Mouse (Mus musculus): ENCODE measurements at regions not wholly inside any gene's neighbourhood (a gene's known extent, or its start where the extent isn't known, plus 50 kb on each side); places are given as distances from the start of the nearest gene placed in this dataset.

DNA sequence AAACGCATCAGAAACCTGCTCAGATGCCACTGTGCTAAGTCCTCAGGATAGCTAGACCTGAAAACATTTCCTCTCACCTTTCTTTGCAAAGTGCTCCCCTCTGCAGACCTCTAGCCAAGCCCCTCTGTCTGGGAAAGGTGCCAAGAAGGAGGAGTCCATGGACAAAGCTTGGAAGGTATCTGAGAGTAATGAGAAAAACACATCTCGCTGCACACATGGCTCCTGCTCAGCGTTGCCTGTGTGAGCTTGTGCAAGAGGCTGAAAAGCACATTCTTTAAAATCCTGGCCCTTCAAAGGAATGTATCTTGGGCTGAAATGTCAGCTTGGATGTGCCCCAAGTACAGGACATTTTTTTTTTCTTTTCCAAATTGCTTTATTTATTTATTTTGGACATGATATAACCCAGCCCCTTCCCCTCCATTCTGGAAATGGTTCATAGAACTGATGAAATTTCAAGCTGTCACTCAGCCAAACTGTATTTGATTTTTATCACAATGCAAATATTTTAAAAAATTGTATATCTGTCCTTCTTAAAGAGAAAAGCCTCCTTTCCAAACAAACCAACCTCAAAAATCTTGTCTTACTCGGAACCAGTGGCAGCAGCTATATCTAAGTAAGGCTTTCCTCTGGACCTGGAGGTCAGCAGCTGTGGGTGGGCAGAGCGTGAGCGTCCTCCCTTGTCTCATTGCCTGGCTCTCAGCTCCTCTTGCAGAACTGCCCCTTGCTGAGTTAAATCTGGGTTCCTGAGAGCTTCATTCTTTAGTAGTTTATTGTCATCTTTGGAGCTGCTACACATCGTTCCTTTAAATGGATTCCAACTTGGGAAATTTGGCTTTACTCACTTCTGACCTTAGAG, 119.4 kb upstream of the Klhl29 start:
- WGBS = 61% methylated on average over 7 of the region's 7 CpGs

GRCm38 (mm10) chr12:5464250-5464899, 88.9 kb upstream of the Klhl29 start:
- 20% methylated on average over 9 of the region's 9 CpGs for WGBS
- no peak overlapping the region for H3K4me2 ChIP-seq (replicated peaks)
- H3K9me3 ChIP-seq = no peaks in the 10 kb centered on the region
- no peak overlapping the region for H3K27ac ChIP-seq
- H3K27me3 ChIP-seq = no peaks in the 10 kb centered on the region
- no peaks in the 10 kb centered on the region for H3K36me3 ChIP-seq
- H3K9ac ChIP-seq (replicated peaks) = no peak overlapping the region
- no peak overlapping the region for H3K4me3 ChIP-seq (replicated peaks)
- ATAC-seq = peak; percentile 55; the same call in 1 of the 2 replicates
- H3K4me1 ChIP-seq (replicated peaks) = no peaks in the 10 kb centered on the region; the same call in 1 of the 2 replicates

More for the DNA sequence above, 119.4 kb upstream of the Klhl29 start:
- ATAC-seq = no peak
- Histone ChIP-seq H3K27ac (no peak overlapping the region), H3K36me3 (no peaks in the 10 kb centered on the region), H3K4me2 (replicated peaks) (no peak overlapping the region), H3K9ac (replicated peaks) (no peak overlapping the region), H3K9me3 (no peaks in the 10 kb centered on the region), H3K4me1 (replicated peaks) (no peaks in the 10 kb centered on the region), H3K27me3 (no peaks in the 10 kb centered on the region), H3K4me3 (replicated peaks) (no peak overlapping the region)

DNA sequence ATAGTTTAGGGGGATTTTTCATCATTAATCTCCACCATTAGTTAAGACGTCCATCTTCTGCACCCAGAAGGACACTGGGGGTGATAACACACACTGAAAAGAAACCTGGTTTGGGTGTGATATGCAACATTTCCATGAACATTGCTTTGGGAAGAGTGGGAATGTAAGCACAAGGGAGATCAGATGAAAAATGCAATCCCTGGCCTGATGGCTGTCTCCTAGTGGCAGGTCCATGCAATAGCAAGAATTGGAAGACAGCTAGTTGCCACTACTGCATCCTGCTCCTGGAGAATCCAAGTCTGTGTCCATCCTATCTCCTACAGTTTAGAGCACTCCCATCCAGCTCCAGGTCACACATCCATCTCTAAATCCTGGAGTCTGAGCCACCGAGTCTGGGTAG, 77.7 kb upstream of the Klhl29 start:
- H3K27ac ChIP-seq = no peak overlapping the region
- H3K4me2 ChIP-seq (replicated peaks) = no peak overlapping the region
- WGBS = 90% methylated on average over 2 of the region's 2 CpGs
- ATAC-seq = no peak
- no peaks in the 10 kb centered on the region for H3K36me3 ChIP-seq
- no peaks in the 10 kb centered on the region for H3K4me1 ChIP-seq (replicated peaks)
- no peaks in the 10 kb centered on the region for H3K27me3 ChIP-seq
- H3K9ac ChIP-seq (replicated peaks) = no peak overlapping the region
- no peak overlapping the region for H3K4me3 ChIP-seq (replicated peaks)
- H3K9me3 ChIP-seq = no peaks in the 10 kb centered on the region

DNA sequence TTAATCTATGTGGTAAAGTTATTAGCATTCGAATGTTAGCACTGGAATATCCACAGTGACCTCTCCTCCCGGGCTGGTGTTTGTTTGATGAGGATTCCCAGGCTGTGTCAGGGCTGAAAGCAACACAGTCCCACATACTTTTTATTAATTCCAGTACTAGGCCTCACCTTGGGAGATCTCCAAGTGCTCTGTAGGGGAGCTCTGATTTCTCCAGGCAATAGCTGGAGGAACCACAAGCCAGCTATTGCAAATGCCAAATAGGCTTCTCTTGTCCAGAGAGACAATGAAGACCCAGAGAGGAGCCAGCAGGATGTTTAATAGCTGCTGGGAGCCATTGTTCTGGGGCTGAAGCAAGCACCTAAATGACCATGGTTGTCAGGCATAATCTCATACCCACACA, 68.2 kb upstream of the Klhl29 start:
- Histone ChIP-seq H3K9me3 (no peaks in the 10 kb centered on the region), H3K4me3 (replicated peaks) (no peak overlapping the region), H3K4me1 (replicated peaks) (peaks cover 10% of the 10 kb centered on the region), H3K9ac (replicated peaks) (no peak overlapping the region), H3K27me3 (no peaks in the 10 kb centered on the region), H3K4me2 (replicated peaks) (no peak overlapping the region), H3K27ac (peak overlapping the region; percentile 32; the same call in 1 of the 2 replicates), H3K36me3 (no peaks in the 10 kb centered on the region)
- 43% methylated on average over 2 of the region's 2 CpGs for WGBS
- no peak for ATAC-seq

GRCm38 (mm10) chr12:5443091-5443531, 67.6 kb upstream of the Klhl29 start:
- WGBS = 62% methylated on average over 7 of the region's 7 CpGs
- H3K4me1 ChIP-seq (replicated peaks) = peaks cover 10% of the 10 kb centered on the region
- H3K36me3 ChIP-seq = no peaks in the 10 kb centered on the region
- ATAC-seq = 0 out of 2 replicates have a peak, but pooled peaks have one; percentile 51
- H3K27ac ChIP-seq = 0 out of 2 replicates have a peak overlapping the region, but pooled peaks have one; percentile 32
- H3K4me2 ChIP-seq (replicated peaks) = no peak overlapping the region
- no peaks in the 10 kb centered on the region for H3K9me3 ChIP-seq
- no peak overlapping the region for H3K9ac ChIP-seq (replicated peaks)
- no peak overlapping the region for H3K4me3 ChIP-seq (replicated peaks)
- no peaks in the 10 kb centered on the region for H3K27me3 ChIP-seq

DNA sequence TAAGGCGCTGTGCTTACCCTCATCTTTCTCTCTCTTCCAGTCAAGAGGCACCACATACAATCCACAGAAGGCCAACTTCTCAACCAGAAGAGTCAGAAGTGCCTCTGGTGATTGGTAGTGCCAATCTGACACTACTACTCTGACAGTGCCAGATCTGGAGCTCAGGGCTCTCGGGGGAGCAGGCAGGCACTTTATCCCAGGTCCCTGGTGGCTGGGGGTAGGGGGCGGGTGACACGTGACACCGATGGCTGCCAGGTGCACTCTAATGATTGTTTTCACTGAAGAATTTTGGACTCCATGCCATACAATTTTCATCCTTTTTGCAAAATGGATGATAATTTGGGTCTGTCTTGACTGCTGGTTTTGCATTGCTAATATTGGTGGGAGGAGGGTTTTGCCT, 67.2 kb upstream of the Klhl29 start:
- H3K36me3 ChIP-seq = no peaks in the 10 kb centered on the region
- no peak overlapping the region for H3K4me2 ChIP-seq (replicated peaks)
- H3K9me3 ChIP-seq = no peaks in the 10 kb centered on the region
- peaks cover 10% of the 10 kb centered on the region for H3K4me1 ChIP-seq (replicated peaks)
- no peak overlapping the region for H3K9ac ChIP-seq (replicated peaks)
- no peak overlapping the region for H3K27ac ChIP-seq
- H3K4me3 ChIP-seq (replicated peaks) = no peak overlapping the region
- no peaks in the 10 kb centered on the region for H3K27me3 ChIP-seq
- WGBS = 82% methylated on average over 5 of the region's 5 CpGs
- no peak for ATAC-seq

DNA sequence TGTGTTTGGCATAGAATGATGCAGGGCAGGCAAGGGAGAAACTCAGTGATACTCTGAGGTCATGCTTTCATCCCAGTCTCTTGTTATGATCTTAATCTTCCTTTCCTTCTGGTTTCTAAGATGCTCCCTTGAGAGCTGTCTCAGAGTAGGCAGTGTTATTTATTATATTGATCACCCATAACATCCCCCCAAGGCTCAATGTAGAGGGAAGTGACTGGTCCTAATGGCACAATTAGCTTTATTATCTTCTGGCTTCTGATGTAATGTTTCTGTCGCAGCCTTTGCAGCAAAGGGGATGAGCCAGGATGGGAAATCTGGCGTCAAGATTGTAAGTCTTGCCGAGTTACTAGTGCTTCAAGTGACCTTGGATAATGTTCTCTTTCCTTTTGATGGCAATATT, 65.0 kb upstream of the Klhl29 start:
- Histone ChIP-seq H3K9ac (replicated peaks) (no peak overlapping the region), H3K27me3 (no peaks in the 10 kb centered on the region), H3K4me3 (replicated peaks) (no peak overlapping the region), H3K27ac (no peak overlapping the region), H3K4me1 (replicated peaks) (peaks cover 14% of the 10 kb centered on the region), H3K4me2 (replicated peaks) (no peak overlapping the region), H3K36me3 (no peaks in the 10 kb centered on the region), H3K9me3 (no peaks in the 10 kb centered on the region)
- ATAC-seq = no peak
- WGBS = 80% methylated on average over 3 of the region's 3 CpGs

DNA sequence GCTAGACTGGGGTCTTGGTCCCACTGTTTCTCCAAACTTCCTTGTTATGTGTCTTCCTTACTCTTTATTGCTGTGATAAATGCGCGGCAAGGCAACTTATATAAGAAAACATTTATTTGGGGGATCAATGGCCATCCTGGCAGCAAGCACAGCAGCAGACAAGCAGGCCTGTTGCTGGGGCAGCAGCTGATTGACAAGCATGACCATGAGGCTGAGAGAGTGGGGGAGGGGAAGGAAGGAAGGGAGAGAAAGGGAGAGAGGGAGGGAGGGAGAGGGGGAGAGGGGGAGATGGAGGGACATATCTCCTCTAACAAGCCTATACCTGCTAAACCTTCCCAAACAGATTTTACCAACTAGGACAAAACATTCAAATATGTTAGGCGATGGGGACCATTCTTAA, 60.4 kb upstream of the Klhl29 start:
- H3K4me2 ChIP-seq (replicated peaks) = no peak overlapping the region
- no peak overlapping the region for H3K9ac ChIP-seq (replicated peaks)
- H3K27ac ChIP-seq = no peak overlapping the region
- no peak for ATAC-seq
- 72% methylated on average over 3 of the region's 3 CpGs for WGBS
- no peaks in the 10 kb centered on the region for H3K27me3 ChIP-seq
- peaks cover 10% of the 10 kb centered on the region for H3K4me1 ChIP-seq (replicated peaks)
- H3K9me3 ChIP-seq = no peaks in the 10 kb centered on the region
- H3K36me3 ChIP-seq = no peaks in the 10 kb centered on the region
- H3K4me3 ChIP-seq (replicated peaks) = no peak overlapping the region

GRCm38 (mm10) chr12:5434060-5434459, 58.6 kb upstream of the Klhl29 start:
- Histone ChIP-seq H3K4me3 (replicated peaks) (no peak overlapping the region), H3K9ac (replicated peaks) (no peak overlapping the region), H3K36me3 (no peaks in the 10 kb centered on the region), H3K27me3 (no peaks in the 10 kb centered on the region), H3K27ac (no peak overlapping the region), H3K4me1 (replicated peaks) (peaks cover 10% of the 10 kb centered on the region), H3K4me2 (replicated peaks) (no peak overlapping the region), H3K9me3 (no peaks in the 10 kb centered on the region)
- peak; percentile 51; the same call in 1 of the 2 replicates for ATAC-seq
- WGBS = 57% methylated on average over 6 of the region's 6 CpGs

GRCm38 (mm10) chr12:5432688-5433087, 57.2 kb upstream of the Klhl29 start:
- 72% methylated on average over 3 of the region's 3 CpGs for WGBS
- H3K9ac ChIP-seq (replicated peaks) = no peak overlapping the region
- no peak for ATAC-seq
- no peaks in the 10 kb centered on the region for H3K27me3 ChIP-seq
- no peak overlapping the region for H3K4me3 ChIP-seq (replicated peaks)
- H3K9me3 ChIP-seq = no peaks in the 10 kb centered on the region
- no peaks in the 10 kb centered on the region for H3K36me3 ChIP-seq
- no peak overlapping the region for H3K4me2 ChIP-seq (replicated peaks)
- no peak overlapping the region for H3K27ac ChIP-seq
- H3K4me1 ChIP-seq (replicated peaks) = peaks cover 10% of the 10 kb centered on the region

GRCm38 (mm10) chr12:5428733-5429132, 53.3 kb upstream of the Klhl29 start:
- no peak overlapping the region for H3K4me2 ChIP-seq (replicated peaks)
- H3K4me3 ChIP-seq (replicated peaks) = no peak overlapping the region
- no peak overlapping the region for H3K27ac ChIP-seq
- H3K4me1 ChIP-seq (replicated peaks) = no peaks in the 10 kb centered on the region
- no peak for ATAC-seq
- no peak overlapping the region for H3K9ac ChIP-seq (replicated peaks)
- H3K27me3 ChIP-seq = no peaks in the 10 kb centered on the region
- H3K36me3 ChIP-seq = no peaks in the 10 kb centered on the region
- H3K9me3 ChIP-seq = no peaks in the 10 kb centered on the region
- 78% methylated on average over 3 of the region's 3 CpGs for WGBS

Measured in midbrain, embryonic 13.5 days (tissue).